Mouse (Mus musculus) hindbrain, embryonic 12.5 days (tissue): ENCODE data around the gene Kdm1b. TPM values are rescaled to one million over a fixed set of nuclear protein-coding genes. Genes with fewer than 3 reads are reported as not detected.

Experiments used
- ATAC-seq: fragments of 200-750 bp; cut with Nextera tagmentation; 2 replicates; pipeline ENCODE4 v1.8.0; 2017; ENCODE audit warnings: moderate TSS enrichment; ENCODE audit not compliant: low FRiP score
- H3K27ac ChIP-seq: fragments of 300-500 bp; sonication (generic); 2 replicates; pipeline ENCODE4 v1.5.1; 2016; ENCODE audit warnings: mild to moderate bottlenecking
- H3K27me3 ChIP-seq: fragments of 300-500 bp; sonication (generic); 2 replicates; pipeline ENCODE4 v1.6.1; 2016; ENCODE audit warnings: mild to moderate bottlenecking
- H3K36me3 ChIP-seq: fragments of 300-500 bp; sonication (generic); 2 replicates; pipeline ENCODE4 v1.6.1; 2016; ENCODE audit warnings: mild to moderate bottlenecking
- H3K4me1 ChIP-seq: fragments of 300-500 bp; sonication (generic); 2 replicates; pipeline ENCODE4 v1.6.1; 2016
- H3K4me2 ChIP-seq: fragments of 300-500 bp; sonication (generic); replicated peaks from 2 replicates; pipeline ENCODE4 v1.6.1; 2016; ENCODE audit warnings: mild to moderate bottlenecking
- H3K4me3 ChIP-seq: fragments of 300-500 bp; sonication (generic); 2 replicates; pipeline ENCODE4 v1.5.1; 2016; ENCODE audit warnings: mild to moderate bottlenecking
- H3K9ac ChIP-seq: fragments of 300-500 bp; sonication (generic); 2 replicates; pipeline ENCODE4 v1.6.1; 2016; ENCODE audit warnings: mild to moderate bottlenecking, moderate library complexity
- H3K9me3 ChIP-seq: fragments of 300-500 bp; sonication (generic); replicated peaks from 2 replicates; pipeline ENCODE4 v1.6.1; 2016; ENCODE audit warnings: mild to moderate bottlenecking
- WGBS: fragments of 180-500 bp; shearing (Covaris S2); methylation state at CpG from one replicate; pipeline ENCODE4 v1.1.7; 2016; 5-methylcytosine and 5-hydroxymethylcytosine counted together
- polyA plus RNA-seq: library from polyadenylated mRNA; unstranded; fragments of >200 nt; fragmentation: Nextera tagmentation; extraction: Ambion mirVana; gene quantifications from 2 replicates; pipeline ENCODE4 v1.2.1, GENCODE M21; 2016

Kdm1b gene
- polyA plus RNA-seq, 1 experiment from 2014 or later, result 20.5 TPM

- H3K4me3 ChIP-seq, result no peak overlapping the region
- 82% methylated on average over 2 of the region's 2 CpGs for WGBS
- no peaks in the 10 kb centered on the region for H3K27me3 ChIP-seq
- H3K4me1 ChIP-seq, result no peaks in the 10 kb centered on the region
- ATAC-seq, result no peak
- no peak overlapping the region for H3K27ac ChIP-seq
- no peaks in the 10 kb centered on the region for H3K9me3 ChIP-seq
- no peak overlapping the region for H3K4me2 ChIP-seq
- H3K9ac ChIP-seq, result no peak overlapping the region
- peaks cover 31% of the 10 kb centered on the region; the same call in 1 of the 2 replicates for H3K36me3 ChIP-seq
Measured at GRCm38 (mm10) chr13:47093791-47094190, 50.5 kb downstream of the Kdm1b start.

GRCm38 (mm10) chr13:47096591-47096990 lies 53.3 kb downstream of the Kdm1b start:
- H3K27ac ChIP-seq, result no peak overlapping the region
- H3K36me3 ChIP-seq, result peaks cover 33% of the 10 kb centered on the region
- WGBS, result 93% methylated on average over 2 of the region's 2 CpGs
- ATAC-seq, result no peak
- no peak overlapping the region for H3K4me3 ChIP-seq
- H3K4me1 ChIP-seq, result no peaks in the 10 kb centered on the region
- no peaks in the 10 kb centered on the region for H3K9me3 ChIP-seq
- no peaks in the 10 kb centered on the region for H3K27me3 ChIP-seq
- no peak overlapping the region for H3K9ac ChIP-seq
- H3K4me2 ChIP-seq, result no peak overlapping the region

GRCm38 (mm10) chr13:47099265-47099664 lies 56.0 kb downstream of the Kdm1b start:
- Histone ChIP-seq H3K9ac (no peak overlapping the region), H3K4me2 (no peak overlapping the region), H3K36me3 (peaks cover 31% of the 10 kb centered on the region), H3K4me3 (no peak overlapping the region), H3K27ac (no peak overlapping the region), H3K27me3 (no peaks in the 10 kb centered on the region), H3K4me1 (peaks cover 14% of the 10 kb centered on the region), H3K9me3 (no peaks in the 10 kb centered on the region)
- no peak for ATAC-seq
- 88% methylated on average over 7 of the region's 7 CpGs for WGBS

GRCm38 (mm10) chr13:47100587-47100986 lies 57.3 kb downstream of the Kdm1b start:
- no peaks in the 10 kb centered on the region for H3K9me3 ChIP-seq
- ATAC-seq, result no peak
- WGBS, result 85% methylated on average over 2 of the region's 2 CpGs
- H3K27ac ChIP-seq, result no peak overlapping the region
- peaks cover 29% of the 10 kb centered on the region for H3K36me3 ChIP-seq
- no peak overlapping the region for H3K4me2 ChIP-seq
- H3K9ac ChIP-seq, result no peak overlapping the region
- H3K4me3 ChIP-seq, result no peak overlapping the region
- H3K4me1 ChIP-seq, result peaks cover 16% of the 10 kb centered on the region
- no peaks in the 10 kb centered on the region for H3K27me3 ChIP-seq

DNA sequence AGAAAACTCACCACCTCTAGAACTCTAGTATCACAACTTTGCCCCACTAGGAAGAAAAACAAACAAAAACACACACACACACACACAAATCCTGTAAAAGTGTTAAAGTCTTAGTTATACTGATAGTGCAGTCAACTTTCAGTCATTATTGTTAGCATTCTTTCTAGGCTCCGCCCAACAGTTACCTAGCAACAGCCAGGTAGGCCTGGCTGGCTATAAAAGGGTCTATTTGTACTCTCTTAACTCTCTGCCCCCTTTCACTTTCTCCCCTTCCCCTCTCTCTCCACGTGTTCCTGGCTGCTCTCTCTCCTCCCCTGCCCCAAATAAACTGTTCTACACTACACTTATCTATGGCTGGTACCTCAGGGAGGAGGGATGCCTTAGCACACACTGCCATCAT lies 60.8 kb downstream of the Kdm1b start:
- no peak overlapping the region for H3K27ac ChIP-seq
- H3K9ac ChIP-seq, result peak overlapping the region; percentile 28; the same call in 1 of the 2 replicates
- H3K4me2 ChIP-seq, result peak overlapping the region; percentile 80
- H3K9me3 ChIP-seq, result no peaks in the 10 kb centered on the region
- H3K27me3 ChIP-seq, result 0 out of 2 replicates have a peak, but pooled peaks cover 5% of the 10 kb centered on the region
- ATAC-seq, result no peak
- 18% methylated on average over 2 of the region's 2 CpGs for WGBS
- peak overlapping the region; percentile 90 for H3K4me3 ChIP-seq
- peaks cover 20% of the 10 kb centered on the region for H3K4me1 ChIP-seq
- H3K36me3 ChIP-seq, result peaks cover 10% of the 10 kb centered on the region

GRCm38 (mm10) chr13:47104856-47105541 lies 61.7 kb downstream of the Kdm1b start:
- H3K9ac ChIP-seq, result peak overlapping the region; percentile 96
- peak overlapping the region; percentile 80 for H3K4me2 ChIP-seq
- peak overlapping the region; percentile 100 for H3K27ac ChIP-seq
- 0 out of 2 replicates have a peak, but pooled peaks cover 5% of the 10 kb centered on the region for H3K27me3 ChIP-seq
- peak overlapping the region; percentile 90 for H3K4me3 ChIP-seq
- ATAC-seq, result no peak
- H3K4me1 ChIP-seq, result peaks cover 20% of the 10 kb centered on the region
- H3K36me3 ChIP-seq, result peaks cover 7% of the 10 kb centered on the region; the same call in 1 of the 2 replicates
- no peaks in the 10 kb centered on the region for H3K9me3 ChIP-seq
- under 1% methylated on average over 25 of the region's 25 CpGs for WGBS

DNA sequence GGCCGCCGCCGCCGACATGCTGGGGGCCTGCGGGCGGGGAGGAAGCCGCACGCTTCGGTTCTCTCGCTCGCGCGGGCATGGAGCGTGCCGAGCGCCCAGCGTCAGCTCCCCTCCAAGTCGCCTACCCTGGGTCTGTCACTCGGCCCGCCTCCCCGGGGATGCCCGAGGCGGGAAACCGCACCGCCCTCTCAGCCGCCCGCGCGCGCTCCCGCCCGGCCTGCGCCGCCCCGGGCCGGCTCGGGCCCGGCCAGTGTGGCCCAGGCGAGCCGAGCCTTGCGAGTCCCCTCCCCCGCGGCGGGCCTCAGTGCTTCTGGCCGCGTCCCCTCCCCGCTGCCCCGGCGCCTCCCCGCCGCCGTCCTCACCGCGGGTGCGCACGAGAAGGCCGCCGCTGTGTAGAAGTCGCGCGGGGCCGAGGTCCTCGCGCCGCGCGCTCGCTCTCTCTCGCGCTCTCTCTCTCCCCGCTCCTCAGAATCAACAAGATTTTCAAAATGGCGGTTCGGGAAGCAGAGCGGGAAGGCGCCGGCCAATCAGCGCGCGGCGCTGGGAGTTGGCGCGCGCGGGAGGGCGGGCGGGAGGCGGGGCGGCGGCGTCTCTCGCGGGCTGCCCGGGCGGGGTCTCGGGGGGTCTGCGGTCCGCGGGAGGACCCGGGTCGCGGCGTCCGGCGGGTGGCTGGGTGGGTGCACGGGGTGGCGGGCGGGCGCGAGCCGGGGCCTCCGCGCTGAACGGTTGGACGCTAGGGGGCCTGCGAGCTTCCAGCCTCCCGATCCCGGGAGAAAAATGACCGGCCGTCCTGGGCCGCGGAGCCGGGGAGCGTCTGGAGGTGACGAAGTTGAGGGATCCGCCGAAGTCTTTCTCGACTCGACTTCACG lies 62.6 kb downstream of the Kdm1b start, which contains the start of gene Dek:
Dek (minus strand) TSS at position 491 of the 869 bp plus-strand sequence.
- WGBS, result under 1% methylated on average over 89 of the region's 129 CpGs
- Histone ChIP-seq H3K4me2 (peak within 1 kb of the TSS; percentile 80), H3K9me3 (no peaks in the 10 kb centered on the region), H3K4me3 (peak within 1 kb of the TSS; percentile 90), H3K4me1 (peaks cover 20% of the 10 kb centered on the region), H3K27ac (peak within 1 kb of the TSS; percentile 100), H3K9ac (peak within 1 kb of the TSS; percentile 96), H3K27me3 (0 out of 2 replicates have a peak, but pooled peaks cover 5% of the 10 kb centered on the region), H3K36me3 (0 out of 2 replicates have a peak, but pooled peaks cover 3% of the 10 kb centered on the region)
- peak; percentile 94 for ATAC-seq

DNA sequence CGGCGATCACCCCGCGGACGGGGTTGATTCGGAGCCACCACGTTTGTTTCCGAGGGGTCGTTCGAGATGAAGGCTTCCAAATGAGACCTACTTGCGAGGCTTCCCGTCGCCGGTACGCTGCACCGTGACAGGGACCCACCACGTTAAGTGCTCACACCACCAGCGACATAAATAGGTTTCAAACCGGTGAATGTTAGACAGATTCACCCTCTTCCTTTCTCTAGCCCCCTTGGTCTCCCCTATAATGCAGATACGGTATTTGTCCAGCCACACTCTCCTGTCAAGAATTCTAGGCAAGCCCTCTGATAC lies 63.2 kb downstream of the Kdm1b start:
- ATAC-seq, result peak; percentile 49

DNA sequence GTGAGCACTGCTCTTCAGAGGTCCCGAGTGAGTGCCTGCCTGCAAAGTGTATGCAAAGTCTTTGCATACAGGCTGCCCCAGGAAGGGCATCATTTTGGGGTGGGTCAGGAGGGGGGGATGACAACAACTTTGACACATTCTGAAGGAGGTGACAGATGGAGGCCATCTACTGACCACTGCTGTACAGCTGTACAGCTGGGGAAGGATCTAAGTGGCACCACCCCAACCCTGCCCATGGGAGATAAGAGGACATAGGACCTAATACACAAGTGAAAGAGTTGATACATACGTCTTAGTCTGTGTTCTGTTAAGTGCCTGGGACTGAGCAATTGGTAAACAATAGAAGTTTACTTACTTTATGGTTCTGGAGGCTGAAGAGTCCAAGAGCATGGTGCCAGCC lies 65.9 kb downstream of the Kdm1b start:
- no peak for ATAC-seq
- H3K4me2 ChIP-seq, result no peak overlapping the region
- 0 out of 2 replicates have a peak, but pooled peaks cover 5% of the 10 kb centered on the region for H3K27me3 ChIP-seq
- H3K27ac ChIP-seq, result no peak overlapping the region
- H3K36me3 ChIP-seq, result no peaks in the 10 kb centered on the region
- WGBS, result 84% methylated on average over 2 of the region's 2 CpGs
- no peak overlapping the region for H3K4me3 ChIP-seq
- no peak overlapping the region for H3K9ac ChIP-seq
- no peaks in the 10 kb centered on the region for H3K9me3 ChIP-seq
- peaks cover 6% of the 10 kb centered on the region for H3K4me1 ChIP-seq

More for the DNA sequence above, 63.2 kb downstream of the Kdm1b start:
- Histone ChIP-seq H3K4me2 (peak overlapping the region; percentile 80), H3K9ac (peak overlapping the region; percentile 96), H3K4me1 (peaks cover 20% of the 10 kb centered on the region), H3K9me3 (no peaks in the 10 kb centered on the region), H3K27me3 (0 out of 2 replicates have a peak, but pooled peaks cover 5% of the 10 kb centered on the region), H3K4me3 (peak overlapping the region; percentile 90), H3K36me3 (no peaks in the 10 kb centered on the region), H3K27ac (peak overlapping the region; percentile 100)
- WGBS, result under 1% methylated on average over 20 of the region's 20 CpGs

DNA sequence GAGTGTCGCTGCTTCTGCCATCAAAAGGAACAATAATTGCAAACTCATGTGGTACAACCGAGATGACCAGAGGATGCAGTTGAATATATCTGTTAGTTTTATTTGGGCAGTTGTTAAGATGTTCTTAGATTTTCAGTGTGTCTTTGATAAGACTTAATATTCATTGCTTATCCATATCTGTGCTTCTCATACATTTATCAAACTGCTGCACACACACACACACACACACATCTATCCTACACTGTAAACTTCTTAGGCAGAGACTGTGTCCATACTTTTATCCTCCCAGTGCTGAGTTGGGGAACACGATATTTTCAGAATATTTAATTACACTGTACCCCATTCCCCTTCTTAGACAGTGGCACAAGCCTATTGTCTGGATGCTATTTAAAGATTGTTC lies 67.9 kb downstream of the Kdm1b start:
- Histone ChIP-seq H3K9me3 (no peaks in the 10 kb centered on the region), H3K4me2 (no peak overlapping the region), H3K27me3 (0 out of 2 replicates have a peak, but pooled peaks cover 5% of the 10 kb centered on the region), H3K4me3 (no peak overlapping the region), H3K27ac (no peak overlapping the region), H3K9ac (no peak overlapping the region), H3K36me3 (no peaks in the 10 kb centered on the region), H3K4me1 (0 out of 2 replicates have a peak, but pooled peaks cover 4% of the 10 kb centered on the region)
- no peak for ATAC-seq
- WGBS, result 82% methylated on average over 3 of the region's 3 CpGs

DNA sequence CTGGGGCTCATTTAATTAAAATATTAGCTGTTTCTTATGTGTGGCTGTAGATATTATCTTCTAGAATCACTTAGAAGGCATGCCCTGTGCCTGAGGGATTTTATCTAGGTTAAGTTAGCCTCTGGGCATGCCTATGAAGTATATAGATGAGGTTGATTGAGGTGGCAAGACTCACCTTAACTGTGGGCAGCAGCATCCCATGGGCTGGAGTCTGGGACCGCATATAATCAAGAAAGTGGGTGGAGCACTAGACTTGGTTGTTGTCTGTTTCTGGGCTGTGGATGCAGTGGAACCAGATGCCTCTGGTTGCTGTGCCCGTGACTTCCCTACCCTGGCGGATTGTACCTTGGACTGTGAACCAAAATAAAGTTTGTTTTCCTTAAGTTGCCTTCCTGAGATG lies 68.8 kb downstream of the Kdm1b start:
- H3K27me3 ChIP-seq, result 0 out of 2 replicates have a peak, but pooled peaks cover 5% of the 10 kb centered on the region
- no peaks in the 10 kb centered on the region for H3K4me1 ChIP-seq
- 87% methylated on average over 3 of the region's 3 CpGs for WGBS
- H3K4me3 ChIP-seq, result no peak overlapping the region
- H3K4me2 ChIP-seq, result no peak overlapping the region
- no peak overlapping the region for H3K9ac ChIP-seq
- no peaks in the 10 kb centered on the region for H3K9me3 ChIP-seq
- no peak for ATAC-seq
- H3K36me3 ChIP-seq, result no peaks in the 10 kb centered on the region
- H3K27ac ChIP-seq, result no peak overlapping the region

DNA sequence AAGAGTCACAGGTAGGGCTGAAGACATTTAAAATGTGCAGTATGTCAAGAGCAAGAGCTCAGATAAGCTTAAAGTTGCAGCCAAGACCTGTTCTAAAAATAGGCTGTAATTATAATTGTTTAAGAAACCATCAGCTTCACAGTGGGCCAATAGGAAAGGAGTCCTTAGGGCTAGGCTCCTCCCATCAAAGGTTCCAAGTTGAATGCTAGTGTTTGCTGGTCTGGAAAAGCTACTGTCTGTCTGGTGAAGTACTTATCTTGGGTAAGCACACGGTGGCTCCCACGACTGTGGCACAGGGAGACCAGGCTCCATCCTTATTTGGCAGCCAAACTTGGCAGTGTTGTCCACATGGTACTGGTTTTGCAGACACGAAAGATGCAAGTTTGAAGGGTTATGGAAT lies 69.6 kb downstream of the Kdm1b start:
- H3K27me3 ChIP-seq, result no peaks in the 10 kb centered on the region
- no peak overlapping the region for H3K9ac ChIP-seq
- H3K4me3 ChIP-seq, result no peak overlapping the region
- H3K27ac ChIP-seq, result no peak overlapping the region
- H3K36me3 ChIP-seq, result no peaks in the 10 kb centered on the region
- WGBS, result 72% methylated on average over 3 of the region's 3 CpGs
- H3K9me3 ChIP-seq, result no peaks in the 10 kb centered on the region
- no peak for ATAC-seq
- H3K4me1 ChIP-seq, result no peaks in the 10 kb centered on the region
- no peak overlapping the region for H3K4me2 ChIP-seq
